Mouse (Mus musculus): ENCODE results near the gene Zfp282. TPM values are rescaled to one million over a fixed set of nuclear protein-coding genes. Genes with fewer than 3 reads are reported as not detected.

Zfp282 gene
- 15.6 and 17.4 TPM in 2 replicates for polyA plus RNA-seq (2014; fragmentation: Nextera tagmentation; extraction: Ambion mirVana)

DNA sequence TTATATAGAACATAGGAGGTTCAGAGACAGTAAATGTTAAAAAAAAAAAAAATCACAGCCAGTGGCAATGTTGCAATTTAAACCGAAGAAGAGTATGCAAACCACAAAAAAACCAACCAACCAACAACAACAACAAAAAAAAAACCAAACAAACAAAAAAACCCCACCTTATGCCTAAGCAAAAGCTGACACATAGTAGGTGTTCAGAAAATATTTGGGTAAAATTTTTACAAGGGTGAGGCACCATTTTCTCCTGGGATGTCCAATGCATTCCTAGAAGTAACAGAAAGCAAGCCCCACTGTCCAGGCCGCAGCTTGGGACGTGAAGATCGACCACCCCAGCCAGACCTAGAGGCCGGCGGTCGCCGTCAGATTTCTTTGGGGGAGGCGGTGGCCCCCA, at the start of gene Zfp282:
TSS of gene Zfp282 (plus strand) at position 147 of the 400 bp plus-strand sequence.
- H3K9ac ChIP-seq = peak within 1 kb of the TSS; percentile 88
- H3K27ac ChIP-seq (ENCODE audit: low read depth) = peak within 1 kb of the TSS; percentile 97
- H3K9me3 ChIP-seq (ENCODE audit: low read depth, low read length) = no peaks in the 10 kb centered on the region
- 5% methylated on average over 9 of the region's 9 CpGs for WGBS
- peaks cover 26% of the 10 kb centered on the region for H3K36me3 ChIP-seq (ENCODE audit: insufficient read depth)
- TF ChIP-seq CTCF (IDR thresholded peaks at IDR 0.05; ENCODE audit: low read depth) = no peak
- peak within 1 kb of the TSS; percentile 95 for H3K4me2 ChIP-seq
- H3K4me3 ChIP-seq (ENCODE audit: low read depth, low read length) = peak within 1 kb of the TSS; percentile 87
- ATAC-seq (ENCODE audit: insufficient read depth) (no peak), DNase-seq (no peak)
- H3K4me1 ChIP-seq (ENCODE audit: insufficient read depth) = peaks cover 8% of the 10 kb centered on the region; the same call in 1 of the 2 replicates
- H3K27me3 ChIP-seq (ENCODE audit: insufficient read depth, low read length) = no peaks in the 10 kb centered on the region

DNA sequence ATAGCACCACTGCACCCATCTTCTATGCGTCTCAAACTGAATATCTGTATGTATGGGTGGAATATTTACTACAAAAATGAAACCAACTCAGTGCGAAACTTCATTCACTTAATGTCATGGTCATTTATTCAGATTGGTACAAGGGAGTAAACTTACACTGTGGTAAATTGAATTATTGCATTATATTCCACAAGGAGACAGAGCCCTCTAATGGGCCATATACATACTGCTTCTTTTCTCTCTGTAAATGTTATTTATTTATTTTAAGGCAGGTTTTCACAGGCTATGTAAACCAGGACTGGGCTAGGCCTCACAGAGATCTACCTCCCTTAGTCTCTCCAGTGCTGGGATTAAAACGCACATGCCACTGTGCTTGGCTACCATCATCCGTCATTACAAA, 49.5 kb upstream of the Zfp282 start:
- no peaks in the 10 kb centered on the region for H3K27me3 ChIP-seq (ENCODE audit: insufficient read depth, low read length)
- H3K9me3 ChIP-seq (ENCODE audit: low read depth, low read length) = no peaks in the 10 kb centered on the region
- no peak for DNase-seq
- H3K27ac ChIP-seq (ENCODE audit: low read depth) = no peak overlapping the region
- H3K4me2 ChIP-seq = no peak overlapping the region
- 90% methylated on average over 4 of the region's 4 CpGs for WGBS
- no peak for ATAC-seq (ENCODE audit: insufficient read depth)
- TF ChIP-seq CTCF (IDR thresholded peaks at IDR 0.05; ENCODE audit: low read depth) = no peak
- no peaks in the 10 kb centered on the region for H3K4me1 ChIP-seq (ENCODE audit: insufficient read depth)
- H3K36me3 ChIP-seq (ENCODE audit: insufficient read depth) = peaks cover 20% of the 10 kb centered on the region; the same call in 1 of the 2 replicates
- no peak overlapping the region for H3K4me3 ChIP-seq (ENCODE audit: low read depth, low read length)
- H3K9ac ChIP-seq = no peak overlapping the region

DNA sequence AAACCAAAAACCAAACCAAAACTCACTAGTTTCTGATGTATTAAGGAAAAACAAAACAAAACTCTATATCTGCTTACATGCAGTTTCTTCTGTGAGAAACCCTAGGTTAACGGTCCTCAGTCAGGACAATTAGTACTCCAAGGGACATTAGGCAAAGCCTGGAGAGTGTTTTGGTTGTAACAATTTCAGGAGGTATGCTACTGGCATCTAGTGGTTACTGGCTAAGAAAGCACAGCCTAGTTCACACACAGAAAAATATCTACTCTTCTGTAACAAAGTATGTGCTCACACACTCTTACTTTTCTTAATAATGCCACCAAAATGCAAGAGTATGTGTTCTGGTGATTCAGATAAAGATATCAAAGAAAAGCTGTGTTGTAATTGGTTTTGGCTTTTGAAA, 48.1 kb upstream of the Zfp282 start:
- Histone ChIP-seq H3K27ac (ENCODE audit: low read depth) (no peak overlapping the region), H3K4me1 (ENCODE audit: insufficient read depth) (no peaks in the 10 kb centered on the region), H3K4me2 (no peak overlapping the region; the same call in 1 of the 2 replicates), H3K9ac (no peak overlapping the region), H3K9me3 (ENCODE audit: low read depth, low read length) (no peaks in the 10 kb centered on the region), H3K4me3 (ENCODE audit: low read depth, low read length) (no peak overlapping the region), H3K27me3 (ENCODE audit: insufficient read depth, low read length) (no peaks in the 10 kb centered on the region), H3K36me3 (ENCODE audit: insufficient read depth) (peaks cover 12% of the 10 kb centered on the region; the same call in 1 of the 2 replicates)
- peak; percentile 61 for TF ChIP-seq CTCF (IDR thresholded peaks at IDR 0.05; ENCODE audit: low read depth)
- peak; percentile 72 for DNase-seq
- no peak for ATAC-seq (ENCODE audit: insufficient read depth)
- 33% methylated on average over 1 of the region's 1 CpGs for WGBS

DNA sequence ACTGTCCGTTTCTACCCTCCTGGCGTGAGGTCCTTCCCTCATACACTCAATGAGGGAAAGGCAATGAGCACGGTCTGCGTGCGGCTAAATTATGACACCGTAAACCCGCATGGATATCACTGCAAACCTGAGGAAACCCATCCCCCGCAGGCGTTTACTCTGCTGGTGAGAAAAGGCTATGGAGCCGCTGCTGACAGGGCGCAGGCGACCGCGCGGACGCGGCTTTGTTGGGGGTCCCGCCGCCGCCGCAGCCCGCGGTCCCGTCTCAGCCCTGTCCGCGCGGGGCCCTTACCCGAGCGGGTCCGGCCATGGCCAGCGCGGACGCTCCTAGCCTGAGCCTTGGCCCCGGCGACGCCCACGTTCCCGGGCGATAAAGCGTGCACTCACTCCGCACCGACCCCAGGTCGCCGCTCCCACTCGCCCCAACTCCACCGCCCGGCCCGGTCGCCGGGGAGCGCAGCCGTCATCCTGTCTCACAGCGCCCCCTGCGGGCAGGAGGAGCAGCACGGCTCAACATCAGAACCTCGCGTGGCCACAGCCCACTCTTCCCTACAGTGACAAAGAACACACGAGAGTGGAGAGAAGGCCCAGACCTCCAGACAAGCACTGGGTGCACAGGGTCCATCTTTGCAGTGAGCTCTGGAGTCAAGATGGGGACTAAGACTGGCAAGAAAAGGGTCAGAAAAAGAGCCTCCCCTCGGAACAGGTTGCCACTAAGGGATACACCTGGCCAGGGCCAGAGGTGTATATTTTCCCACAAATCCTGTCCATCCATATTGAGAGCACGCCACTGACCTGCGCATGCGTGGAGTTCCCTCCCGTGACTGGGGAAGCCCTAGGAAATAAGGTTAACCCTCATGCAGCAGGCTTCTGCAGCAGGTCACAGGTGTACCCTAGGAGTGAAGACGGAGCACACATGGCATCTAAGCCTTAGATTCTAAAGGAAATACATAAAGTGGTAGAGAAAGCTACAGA, 46.6 kb upstream of the Zfp282 start, which contains the start of gene Zfp786:
TSS of gene Zfp786 (minus strand) at position 764 of the 975 bp plus-strand sequence.
- WGBS = 2% methylated on average over 64 of the region's 64 CpGs
- peak; percentile 95 for TF ChIP-seq CTCF (IDR thresholded peaks at IDR 0.05; ENCODE audit: low read depth)

DNA sequence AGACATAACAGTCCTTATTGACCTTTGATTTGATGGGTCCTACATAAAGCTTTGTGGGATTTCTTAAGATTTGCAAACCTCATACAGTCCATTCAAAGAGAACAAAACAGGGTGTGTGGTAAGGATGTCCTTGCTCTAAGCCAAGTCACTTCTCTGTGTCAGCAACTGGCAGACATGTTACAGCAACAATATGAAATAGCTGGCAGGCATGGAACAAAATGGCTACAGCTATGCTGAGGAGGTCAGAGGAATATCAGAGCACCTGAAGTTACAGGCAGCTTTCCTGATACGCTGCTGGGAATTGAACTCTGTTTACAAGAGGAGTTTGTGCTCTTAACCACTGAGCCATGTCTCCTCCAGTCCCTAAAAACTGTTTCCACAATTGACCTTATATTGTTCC, 44.8 kb upstream of the Zfp282 start:
- Histone ChIP-seq H3K4me3 (ENCODE audit: low read depth, low read length) (no peak overlapping the region), H3K36me3 (ENCODE audit: insufficient read depth) (no peaks in the 10 kb centered on the region), H3K9me3 (ENCODE audit: low read depth, low read length) (no peaks in the 10 kb centered on the region), H3K4me2 (no peak overlapping the region), H3K27me3 (ENCODE audit: insufficient read depth, low read length) (no peaks in the 10 kb centered on the region), H3K9ac (no peak overlapping the region), H3K27ac (ENCODE audit: low read depth) (no peak overlapping the region), H3K4me1 (ENCODE audit: insufficient read depth) (no peaks in the 10 kb centered on the region)
- WGBS = 73% methylated on average over 1 of the region's 1 CpGs
- TF ChIP-seq CTCF (IDR thresholded peaks at IDR 0.05; ENCODE audit: low read depth) = no peak
- DNase-seq (no peak), ATAC-seq (ENCODE audit: insufficient read depth) (no peak)

More for the DNA sequence above, 46.6 kb upstream of the Zfp282 start, which contains the start of gene Zfp786:
- H3K4me3 ChIP-seq (ENCODE audit: low read depth, low read length) = peak within 1 kb of the TSS; percentile 85
- peak within 1 kb of the TSS; percentile 84 for H3K9ac ChIP-seq
- H3K4me2 ChIP-seq = peak within 1 kb of the TSS; percentile 70
- H3K4me1 ChIP-seq (ENCODE audit: insufficient read depth) = no peaks in the 10 kb centered on the region
- H3K27ac ChIP-seq (ENCODE audit: low read depth) = peak within 1 kb of the TSS; percentile 75
- peak; percentile 94 for DNase-seq
- no peaks in the 10 kb centered on the region for H3K36me3 ChIP-seq (ENCODE audit: insufficient read depth)
- H3K9me3 ChIP-seq (ENCODE audit: low read depth, low read length) = no peaks in the 10 kb centered on the region
- ATAC-seq (ENCODE audit: insufficient read depth) = peak; percentile 93
- H3K27me3 ChIP-seq (ENCODE audit: insufficient read depth, low read length) = no peaks in the 10 kb centered on the region

DNA sequence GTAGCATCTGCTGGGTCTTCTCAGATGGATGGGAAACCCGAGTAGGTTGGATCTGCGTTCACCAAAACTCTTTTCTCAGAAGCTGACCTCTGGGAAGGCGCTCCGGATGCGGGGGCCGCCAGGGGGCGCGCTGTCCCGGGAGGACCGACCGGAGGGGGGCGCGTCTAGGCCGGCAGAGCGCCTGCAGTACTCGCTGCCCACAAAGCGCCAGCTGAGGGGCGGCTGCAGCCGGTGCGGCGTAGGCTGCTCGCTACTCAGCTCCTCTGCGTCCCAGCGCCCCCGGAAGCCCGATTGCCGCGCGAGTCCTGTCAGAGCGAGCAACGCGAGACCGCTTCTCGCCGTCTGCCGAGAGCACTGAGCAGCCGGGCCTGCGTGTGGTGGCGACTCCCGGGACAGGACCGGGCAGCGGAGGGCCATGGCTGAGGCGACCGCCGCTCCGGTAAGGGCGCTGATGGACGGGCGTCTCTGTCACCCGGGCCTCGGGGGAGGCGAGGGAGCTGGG, 41.5 kb upstream of the Zfp282 start, which contains the start of gene Zfp398:
TSS of gene Zfp398 (plus strand) at position 180 of the 502 bp plus-strand sequence.
- Histone ChIP-seq H3K27ac (ENCODE audit: low read depth) (peak within 1 kb of the TSS; percentile 94), H3K9me3 (ENCODE audit: low read depth, low read length) (no peaks in the 10 kb centered on the region), H3K9ac (peak within 1 kb of the TSS; percentile 87), H3K4me1 (ENCODE audit: insufficient read depth) (no peaks in the 10 kb centered on the region; the same call in 1 of the 2 replicates), H3K36me3 (ENCODE audit: insufficient read depth) (0 out of 2 replicates have a peak, but pooled peaks cover 2% of the 10 kb centered on the region), H3K4me2 (peak within 1 kb of the TSS; percentile 75), H3K4me3 (ENCODE audit: low read depth, low read length) (peak within 1 kb of the TSS; percentile 90), H3K27me3 (ENCODE audit: insufficient read depth, low read length) (no peaks in the 10 kb centered on the region)
- peak; percentile 87 for TF ChIP-seq CTCF (IDR thresholded peaks at IDR 0.05; ENCODE audit: low read depth)
- peak; percentile 97 for ATAC-seq (ENCODE audit: insufficient read depth)
- WGBS = under 1% methylated on average over 52 of the region's 52 CpGs
- DNase-seq = peak; percentile 96
